Mouse (Mus musculus) MEL (cell line): ENCODE measurements around the gene Wdr1. TPM values are rescaled to one million over a fixed set of nuclear protein-coding genes. Genes with fewer than 3 reads are reported as not detected.

Experiments
- DNase-seq: peaks from one replicate; pipeline ENCODE4 v3.0.0; 2011; ENCODE audit warnings: low read depth, low spot score
- H3K27ac ChIP-seq: 2 replicates; pipeline ENCODE4 v1.5.1; 2012; ENCODE audit warnings: low read depth, mild to moderate bottlenecking, control low read depth, low read length, moderate library complexity; ENCODE audit not compliant: control insufficient read depth
- H3K27me3 ChIP-seq, 2 experiments: fragments of 150-350 bp in 1 of 2; sonication (generic) in 1 of 2; 2 replicates each; pipeline ENCODE4 v1.6.1; 2012; ENCODE audit warnings: low read length in 2 of 2, mild to moderate bottlenecking in 2 of 2, improper control_type of control experiment in 1 of 2, moderate library complexity in 1 of 2; ENCODE audit not compliant: insufficient read depth in 2 of 2, control insufficient read depth in 1 of 2
- H3K36me3 ChIP-seq, 2 experiments: 2 replicates each; pipeline ENCODE4 v1.6.1; 2012 to 2014; ENCODE audit warnings: low read length in 2 of 2, improper control_type of control experiment in 1 of 2, inconsistent platforms in 1 of 2, mild to moderate bottlenecking in 1 of 2; ENCODE audit not compliant: insufficient read depth in 2 of 2, control insufficient read depth in 1 of 2
- H3K4me1 ChIP-seq, 2 experiments: fragments of 150-350 bp in 1 of 2; sonication (generic) in 1 of 2; 2 replicates each; pipeline ENCODE4 v1.6.1; 2012; ENCODE audit warnings: low read length in 2 of 2, improper control_type of control experiment in 1 of 2, mild to moderate bottlenecking in 1 of 2; ENCODE audit not compliant: insufficient read depth in 2 of 2, control insufficient read depth in 1 of 2
- H3K4me3 ChIP-seq, 2 experiments: fragments of 150-350 bp in 1 of 2; sonication (generic) in 1 of 2; 2 replicates each; pipeline ENCODE4 v1.5.1; 2012; ENCODE audit warnings: low read depth in 2 of 2, low read length in 2 of 2, mild to moderate bottlenecking in 2 of 2, moderate library complexity in 2 of 2, control low read depth in 1 of 2, improper control_type of control experiment in 1 of 2; ENCODE audit not compliant: control insufficient read depth in 1 of 2, insufficient read depth in 1 of 2
- H3K79me2 ChIP-seq: 2 replicates; pipeline ENCODE4 v1.6.1; 2012; ENCODE audit warnings: mild to moderate bottlenecking, low read length, moderate library complexity; ENCODE audit not compliant: control insufficient read depth, poor library complexity, insufficient read depth
- H3K9ac ChIP-seq: 2 replicates; pipeline ENCODE4 v1.6.1; 2012; ENCODE audit warnings: low read depth, mild to moderate bottlenecking, control low read depth, low read length, moderate library complexity; ENCODE audit not compliant: control insufficient read depth, poor library complexity, severe bottlenecking
- H3K9me3 ChIP-seq: fragments of 150-350 bp; sonication (generic); replicated peaks from 2 replicates; pipeline ENCODE4 v1.6.1; 2012; ENCODE audit warnings: mild to moderate bottlenecking, low read length, improper control_type of control experiment, moderate library complexity; ENCODE audit not compliant: insufficient read depth
- BHLHE40 ChIP-seq: IDR thresholded peaks from 2 replicates; pipeline ENCODE4 v1.6.1; 2012; ENCODE audit warnings: low read depth, mild to moderate bottlenecking, inconsistent platforms, low read length, improper control_type of control experiment, borderline replicate concordance
- CHD1 ChIP-seq: IDR thresholded peaks from 2 replicates; pipeline ENCODE4 v1.6.1; 2012; ENCODE audit warnings: low read depth, mild to moderate bottlenecking, inconsistent platforms, low read length, improper control_type of control experiment
- CHD2 ChIP-seq: IDR thresholded peaks from 2 replicates; pipeline ENCODE4 v1.6.1; 2011; ENCODE audit warnings: low read length, improper control_type of control experiment
- EP300 ChIP-seq, 2 experiments: IDR thresholded peaks; 2 replicates each; pipeline ENCODE4 v1.6.1; 2011; ENCODE audit warnings: improper control_type of control experiment in 2 of 2, low read length in 2 of 2, low read depth in 1 of 2, mild to moderate bottlenecking in 1 of 2
- ETS1 ChIP-seq: IDR thresholded peaks from 2 replicates; pipeline ENCODE4 v1.6.1; 2012; ENCODE audit warnings: low read depth, mild to moderate bottlenecking, inconsistent platforms, low read length, improper control_type of control experiment, moderate library complexity
- GATA1 ChIP-seq: IDR thresholded peaks from 2 replicates; pipeline ENCODE4 v1.6.1; 2011; ENCODE audit warnings: low read depth, low read length, improper control_type of control experiment
- HCFC1 ChIP-seq: IDR thresholded peaks from 2 replicates; pipeline ENCODE4 v1.6.1; 2012; ENCODE audit warnings: low read depth, mild to moderate bottlenecking, inconsistent platforms, low read length, improper control_type of control experiment, moderate library complexity
- JUND ChIP-seq: IDR thresholded peaks from 2 replicates; pipeline ENCODE4 v1.6.1; 2011; ENCODE audit warnings: low read depth, mild to moderate bottlenecking, improper control_type of control experiment, low read length
- KAT2A ChIP-seq: conservative IDR thresholded peaks from 2 replicates; pipeline ENCODE4 v1.6.1; 2012; ENCODE audit warnings: low read depth, low read length, improper control_type of control experiment, inconsistent platforms
- MAZ ChIP-seq: IDR thresholded peaks from 2 replicates; pipeline ENCODE4 v1.6.1; 2012; ENCODE audit warnings: low read depth, mild to moderate bottlenecking, inconsistent platforms, low read length, improper control_type of control experiment
- MEF2A ChIP-seq: IDR thresholded peaks from 2 replicates; pipeline ENCODE4 v1.6.1; 2014; ENCODE audit warnings: low read depth, mild to moderate bottlenecking, inconsistent platforms, low read length, improper control_type of control experiment; ENCODE audit not compliant: poor library complexity, insufficient replicate concordance, severe bottlenecking; ENCODE audit errors: extremely low read depth
- MYB ChIP-seq: IDR thresholded peaks from 2 replicates; pipeline ENCODE4 v1.6.1; 2011; ENCODE audit warnings: mild to moderate bottlenecking, low read depth, low read length, improper control_type of control experiment
- MYC ChIP-seq: IDR thresholded peaks from 2 replicates; pipeline ENCODE4 v1.6.1; 2011; ENCODE audit warnings: low read depth, mild to moderate bottlenecking, low read length, improper control_type of control experiment, moderate library complexity
- NELFE ChIP-seq: IDR thresholded peaks from 2 replicates; pipeline ENCODE4 v1.6.1; 2011; ENCODE audit warnings: low read depth, low read length, improper control_type of control experiment
- NRF1 ChIP-seq: IDR thresholded peaks from 2 replicates; pipeline ENCODE4 v1.6.1; 2014; ENCODE audit warnings: low read depth, mild to moderate bottlenecking, inconsistent platforms, low read length, improper control_type of control experiment, moderate library complexity; ENCODE audit not compliant: poor library complexity, insufficient read depth, severe bottlenecking
- POLR2A ChIP-seq, 2 experiments: IDR thresholded peaks; 2 replicates each; pipeline ENCODE4 v1.6.1; 2011 to 2012; ENCODE audit warnings: low read length in 2 of 2, mild to moderate bottlenecking in 2 of 2, control low read depth in 1 of 2, improper control_type of control experiment in 1 of 2, low read depth in 1 of 2, moderate library complexity in 1 of 2; ENCODE audit not compliant: control insufficient read depth in 1 of 2, insufficient read depth in 1 of 2, poor library complexity in 1 of 2
- RCOR1 ChIP-seq: IDR thresholded peaks from 2 replicates; pipeline ENCODE4 v1.6.1; 2012; ENCODE audit warnings: low read depth, mild to moderate bottlenecking, inconsistent platforms, low read length, improper control_type of control experiment
- SIN3A ChIP-seq: IDR thresholded peaks from 2 replicates; pipeline ENCODE4 v1.6.1; 2012; ENCODE audit warnings: low read length, improper control_type of control experiment, inconsistent platforms
- SMC3 ChIP-seq: IDR thresholded peaks from 2 replicates; pipeline ENCODE4 v1.6.1; 2011; ENCODE audit warnings: low read depth, low read length, improper control_type of control experiment
- TBP ChIP-seq: IDR thresholded peaks from 2 replicates; pipeline ENCODE4 v1.8.0; 2011; ENCODE audit warnings: low read depth, low read length, improper control_type of control experiment
- TCF12 ChIP-seq: IDR thresholded peaks from 2 replicates; pipeline ENCODE4 v1.6.1; 2014; ENCODE audit warnings: low read depth, mild to moderate bottlenecking, inconsistent platforms, low read length, improper control_type of control experiment, moderate library complexity
- USF1 ChIP-seq: IDR thresholded peaks from 2 replicates; pipeline ENCODE4 v1.6.1; 2014; ENCODE audit warnings: low read depth, mild to moderate bottlenecking, inconsistent platforms, low read length, improper control_type of control experiment, moderate library complexity
- ZKSCAN1 ChIP-seq: IDR thresholded peaks from 2 replicates; pipeline ENCODE4 v1.6.1; 2012; ENCODE audit warnings: low read depth, mild to moderate bottlenecking, inconsistent platforms, low read length, improper control_type of control experiment, moderate library complexity
- ZNF384 ChIP-seq: IDR thresholded peaks from 2 replicates; pipeline ENCODE4 v1.6.1; 2012; ENCODE audit warnings: low read depth, mild to moderate bottlenecking, inconsistent platforms, low read length, improper control_type of control experiment
- polyA plus RNA-seq, 2 experiments: library from polyadenylated mRNA; stranded (reverse) in 1 of 2; unstranded in 1 of 2; fragments of >175 nt in 1 of 2; fragments of >200 nt in 1 of 2; gene quantifications; 2 replicates each; pipeline versions ENCODE4 v1.2.1 to v1.2.4; 2012; ENCODE audit warnings: low replicate concordance in 2 of 2, low read depth in 1 of 2; ENCODE audit not compliant: insufficient read length in 2 of 2, insufficient read depth in 1 of 2, missing spikeins in 1 of 2
- total RNA-seq: library from RNA; depleted of rRNA; stranded (reverse); fragments of 300-350 nt; gene quantifications from 2 replicates; pipeline ENCODE4 v1.2.3, GENCODE M21; 2012

Gene Wdr1
- total and polyA plus RNA-seq, 3 experiments = 144 to 174 TPM; not detected in 1

GRCm38 (mm10) chr5:38500043-38500442 is 63.0 kb downstream of the Wdr1 start:
- H3K9me3 ChIP-seq = no peaks in the 10 kb centered on the region
- H3K9ac ChIP-seq = no peak overlapping the region
- TF ChIP-seq GATA1 (no peak), BHLHE40 (no peak), POLR2A (IDR thresholded peaks at IDR 0.05; ENCODE audit: control insufficient read depth in 1 of 2, insufficient read depth in 1 of 2, low read depth in 1 of 2, low read length in 2 of 2, poor library complexity in 1 of 2) (no peak), MYC (no peak), MEF2A (no peak), SIN3A (no peak), SMC3 (no peak)
- no peaks in the 10 kb centered on the region for H3K27me3 ChIP-seq
- no peaks in the 10 kb centered on the region for H3K79me2 ChIP-seq
- H3K4me1 ChIP-seq = peaks cover 5 to 18% of the 10 kb centered on the region in 2 experiments
- H3K4me3 ChIP-seq = no peak overlapping the region
- peaks cover 0 to 11% of the 10 kb centered on the region in 2 experiments; a peak in 2 of 4 replicates for H3K36me3 ChIP-seq
- no peak overlapping the region for H3K27ac ChIP-seq
- no peak for DNase-seq

DNA sequence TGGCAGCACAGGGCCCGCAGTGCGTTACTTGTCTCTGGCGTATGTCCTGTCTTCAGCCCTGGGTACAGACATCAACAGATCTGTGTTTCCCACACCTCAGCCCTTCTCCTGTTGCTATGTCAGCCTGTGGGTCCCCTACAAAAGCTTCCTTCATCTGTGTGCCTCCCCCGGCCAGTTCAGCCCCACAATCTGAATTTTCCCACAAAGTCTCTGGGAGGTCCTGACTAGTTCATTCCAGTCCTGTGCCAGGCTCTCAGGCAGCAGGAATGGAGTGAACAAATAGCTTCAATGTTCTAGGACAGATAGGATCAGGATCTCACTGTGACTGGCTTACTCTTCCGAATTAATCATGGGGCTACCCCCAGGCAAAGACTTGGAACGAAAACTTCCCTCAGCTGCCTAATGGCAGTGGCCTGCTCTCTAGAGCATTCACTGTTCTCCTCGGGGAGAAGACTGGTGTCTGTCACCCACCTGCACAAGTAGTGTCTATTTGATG is 63.7 kb downstream of the Wdr1 start:
- no peaks in the 10 kb centered on the region for H3K9me3 ChIP-seq
- no peaks in the 10 kb centered on the region for H3K79me2 ChIP-seq
- H3K36me3 ChIP-seq = peaks cover 0 to 4% of the 10 kb centered on the region in 2 experiments; a peak in 2 of 4 replicates
- DNase-seq = no peak
- no peak overlapping the region for H3K9ac ChIP-seq
- no peak overlapping the region for H3K4me3 ChIP-seq
- H3K27ac ChIP-seq = no peak overlapping the region
- H3K27me3 ChIP-seq = no peaks in the 10 kb centered on the region
- TF ChIP-seq ZKSCAN1 = no peak
- TF ChIP-seq TBP = no peak
- no peak for TF ChIP-seq ZNF384
- no peak for TF ChIP-seq CHD2
- TF ChIP-seq ETS1 = no peak
- TF ChIP-seq MEF2A = no peak
- no peak for TF ChIP-seq SMC3
- TF ChIP-seq MAZ = no peak
- TF ChIP-seq, all 39 proteins: peak for 0
- peaks cover 0 to 12% of the 10 kb centered on the region in 2 experiments; a peak in 2 of 4 replicates for H3K4me1 ChIP-seq

DNA sequence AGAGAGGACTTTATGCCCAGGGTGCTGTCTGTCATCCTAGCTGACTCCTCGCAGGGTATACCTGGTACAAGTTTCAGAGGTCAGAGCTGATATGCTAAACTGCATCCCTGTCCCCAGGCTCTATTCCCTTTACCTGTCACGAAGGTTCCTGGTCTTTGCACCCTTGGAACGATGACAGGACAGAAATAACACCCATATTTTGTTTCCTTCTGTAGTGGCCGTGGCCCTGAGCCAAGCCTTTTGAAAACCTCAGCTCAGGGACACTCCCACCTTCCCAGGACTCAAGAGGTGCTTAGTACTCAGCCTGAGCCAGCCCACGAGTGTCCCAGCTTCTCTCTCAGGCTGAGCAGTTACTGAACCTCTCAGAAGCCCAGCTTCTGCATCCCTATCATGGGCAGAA is 64.5 kb downstream of the Wdr1 start:
- TF ChIP-seq NRF1 (no peak), CHD1 (no peak), TCF12 (no peak), ETS1 (no peak), MAZ (no peak), EP300 (IDR thresholded peaks at IDR 0.05; ENCODE audit: low read depth in 1 of 2, low read length in 2 of 2) (no peak), SMC3 (no peak), RCOR1 (no peak), MYB (no peak), KAT2A (no peak), USF1 (no peak), BHLHE40 (no peak), CHD2 (no peak), NELFE (no peak), HCFC1 (no peak), MEF2A (no peak), JUND (no peak)
- Histone ChIP-seq H3K9ac (no peak overlapping the region), H3K27me3 (no peaks in the 10 kb centered on the region), H3K27ac (no peak overlapping the region), H3K9me3 (no peaks in the 10 kb centered on the region), H3K4me1 (peaks cover 0 to 7% of the 10 kb centered on the region in 2 experiments; a peak in 2 of 4 replicates), H3K79me2 (no peaks in the 10 kb centered on the region), H3K36me3 (peaks cover 0 to 2% of the 10 kb centered on the region in 2 experiments; a peak in 2 of 4 replicates), H3K4me3 (no peak overlapping the region)
- DNase-seq = peak; percentile 34
